Mouse (Mus musculus): ENCODE measurements around the gene Rdh5.
A peak's percentile ranks its signal among the peaks of the same experiment; 100 is the strongest.

Gene Rdh5

GRCm38 (mm10) chr10:128904812-128905211 is 17.9 kb downstream of the Rdh5 start:
- DNase-seq (ENCODE audit: low spot score) = no peak

GRCm38 (mm10) chr10:128902409-128902988 is 20.2 kb downstream of the Rdh5 start:
- no peak for DNase-seq (ENCODE audit: low spot score)

GRCm38 (mm10) chr10:128901409-128901808 is 21.3 kb downstream of the Rdh5 start:
- no peak for DNase-seq (ENCODE audit: low spot score)

GRCm38 (mm10) chr10:128900698-128901097 is 22.0 kb downstream of the Rdh5 start, which contains the start of gene Cd63:
TSS of gene Cd63 (plus strand) at chr10:128900989.
- DNase-seq (ENCODE audit: low spot score) = no peak

- DNase-seq (ENCODE audit: low spot score) = no peak
These were observed 22.8 kb downstream of the Rdh5 start for GRCm38 (mm10) chr10:128899759-128900490.

- DNase-seq (ENCODE audit: low spot score) = no peak
These were observed 25.2 kb downstream of the Rdh5 start for GRCm38 (mm10) chr10:128897501-128897900.

- no peak for DNase-seq (ENCODE audit: low spot score)
These were observed 25.9 kb downstream of the Rdh5 start for GRCm38 (mm10) chr10:128896807-128897206.

GRCm38 (mm10) chr10:128895952-128896693 is 26.6 kb downstream of the Rdh5 start:
- peak; percentile 46 for DNase-seq (ENCODE audit: low spot score)

GRCm38 (mm10) chr10:128895437-128895836 is 27.3 kb downstream of the Rdh5 start:
- DNase-seq (ENCODE audit: low spot score) = peak; percentile 98

GRCm38 (mm10) chr10:128892246-128892645 is 30.4 kb downstream of the Rdh5 start:
- DNase-seq (ENCODE audit: low spot score) = no peak

GRCm38 (mm10) chr10:128891296-128892094 is 31.2 kb downstream of the Rdh5 start, which contains the start of gene Gdf11:
TSS of gene Gdf11 (minus strand) at chr10:128891718.
- peak; percentile 94 for DNase-seq (ENCODE audit: low spot score)

- peak; percentile 58 for DNase-seq (ENCODE audit: low spot score)
These were observed 32.0 kb downstream of the Rdh5 start for GRCm38 (mm10) chr10:128890383-128891295.

- DNase-seq (ENCODE audit: low spot score) = no peak
These were observed 32.8 kb downstream of the Rdh5 start for GRCm38 (mm10) chr10:128889846-128890245.

- DNase-seq (ENCODE audit: low spot score) = peak; percentile 78
These were observed 33.5 kb downstream of the Rdh5 start for GRCm38 (mm10) chr10:128888941-128889827.

- no peak for DNase-seq (ENCODE audit: low spot score)
These were observed 40.6 kb downstream of the Rdh5 start for GRCm38 (mm10) chr10:128882067-128882466.

GRCm38 (mm10) chr10:128878811-128879210 is 43.9 kb downstream of the Rdh5 start:
- no peak for DNase-seq (ENCODE audit: low spot score)

- DNase-seq (ENCODE audit: low spot score) = no peak
These were observed 44.4 kb downstream of the Rdh5 start for GRCm38 (mm10) chr10:128878291-128878690.

- no peak for DNase-seq (ENCODE audit: low spot score)
These were observed 52.3 kb downstream of the Rdh5 start for GRCm38 (mm10) chr10:128870341-128870740.

GRCm38 (mm10) chr10:128866518-128866917 is 56.2 kb downstream of the Rdh5 start:
- no peak for DNase-seq (ENCODE audit: low spot score)

- DNase-seq (ENCODE audit: low spot score) = peak; percentile 25
These were observed 56.6 kb downstream of the Rdh5 start for GRCm38 (mm10) chr10:128866042-128866441.
